Mouse (Mus musculus): Measurements from ENCODE around the gene B4galt4.

B4galt4 gene

GRCm38 (mm10) chr16:38729139-38729538 lies 12.9 kb upstream of the B4galt4 start:
- no peak for DNase-seq (ENCODE audit: low spot score)

- DNase-seq (ENCODE audit: low spot score): peak; percentile 79
These were observed 12.3 kb upstream of the B4galt4 start for GRCm38 (mm10) chr16:38729610-38730288.

DNA sequence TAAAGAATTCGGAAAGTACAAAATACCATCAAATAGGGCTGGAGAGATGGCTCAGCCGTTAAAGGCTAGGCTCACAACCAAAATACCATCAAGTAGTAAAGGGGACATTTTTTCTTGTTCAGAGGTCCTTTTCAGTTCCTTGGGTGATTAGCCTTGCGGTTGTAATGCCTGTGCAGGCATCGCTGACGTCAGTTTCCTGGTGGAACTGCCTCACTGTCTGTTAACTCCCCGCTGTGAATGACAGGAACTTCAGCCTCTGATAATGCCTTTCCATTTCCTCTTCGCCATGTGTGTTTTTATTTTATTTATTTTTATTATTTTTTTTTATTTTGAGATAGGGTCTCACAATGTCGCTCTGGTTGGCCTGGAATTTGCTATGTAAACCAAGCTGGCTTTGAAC lies 11.1 kb upstream of the B4galt4 start:
- DNase-seq (ENCODE audit: low spot score): no peak

DNA sequence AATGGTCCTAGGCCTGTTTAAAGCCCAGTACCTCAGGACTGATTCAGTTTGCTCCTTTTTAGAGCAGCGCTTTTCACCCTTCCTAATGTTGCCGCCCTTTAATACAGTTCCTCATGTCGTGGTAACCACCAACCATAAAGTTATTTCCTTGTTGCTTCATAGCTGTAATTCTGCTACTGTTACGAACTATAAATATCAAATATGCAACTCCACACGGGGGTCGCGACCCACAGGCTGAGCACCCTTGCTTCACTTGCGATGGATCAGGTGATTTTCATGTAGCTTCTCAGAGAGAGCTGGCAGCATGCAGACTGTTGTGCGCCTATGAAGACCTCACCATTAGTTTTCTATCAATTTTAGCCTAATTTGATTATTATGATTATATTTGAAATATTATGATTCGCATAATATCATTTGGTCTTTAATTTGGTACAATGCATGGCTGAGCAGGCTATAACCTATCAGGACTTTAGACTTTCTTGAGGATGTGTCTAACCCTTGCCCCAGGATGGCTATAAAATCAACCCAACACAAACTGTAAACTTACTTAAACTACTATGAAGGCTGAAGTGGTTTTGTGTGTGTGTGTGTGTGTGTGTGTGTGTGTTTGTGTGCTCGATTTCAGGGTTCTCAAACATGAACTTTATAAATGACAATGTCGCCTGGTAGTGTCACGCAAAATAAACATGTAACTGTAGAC lies 710 bp upstream of the B4galt4 start:
- no peak for DNase-seq (ENCODE audit: low spot score)

DNA sequence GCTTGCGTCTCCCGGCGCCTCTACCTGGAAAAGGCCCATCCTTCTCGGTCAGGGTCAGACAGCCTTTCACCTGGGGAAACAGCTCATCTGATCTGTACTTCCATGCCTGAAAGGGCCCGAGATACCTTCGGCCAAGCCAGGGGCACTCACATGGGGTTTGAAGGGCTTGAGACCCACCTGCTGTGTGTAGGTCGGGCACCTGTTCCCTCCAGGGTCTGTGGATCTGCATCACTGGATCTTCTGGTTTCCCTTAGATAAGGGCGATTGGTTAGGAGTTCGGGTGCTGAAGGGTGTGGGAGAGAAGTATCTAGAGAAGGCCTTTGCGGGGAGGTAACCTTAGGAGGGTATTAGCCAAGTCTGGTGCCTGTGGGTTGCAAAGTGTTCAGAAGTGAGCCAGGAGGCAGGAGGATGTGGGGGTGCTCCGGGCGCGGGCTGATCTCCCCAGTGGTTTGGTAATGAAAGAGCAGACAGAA lies 631 bp downstream of the B4galt4 start:
- peak; percentile 38 for DNase-seq (ENCODE audit: low spot score)

DNA sequence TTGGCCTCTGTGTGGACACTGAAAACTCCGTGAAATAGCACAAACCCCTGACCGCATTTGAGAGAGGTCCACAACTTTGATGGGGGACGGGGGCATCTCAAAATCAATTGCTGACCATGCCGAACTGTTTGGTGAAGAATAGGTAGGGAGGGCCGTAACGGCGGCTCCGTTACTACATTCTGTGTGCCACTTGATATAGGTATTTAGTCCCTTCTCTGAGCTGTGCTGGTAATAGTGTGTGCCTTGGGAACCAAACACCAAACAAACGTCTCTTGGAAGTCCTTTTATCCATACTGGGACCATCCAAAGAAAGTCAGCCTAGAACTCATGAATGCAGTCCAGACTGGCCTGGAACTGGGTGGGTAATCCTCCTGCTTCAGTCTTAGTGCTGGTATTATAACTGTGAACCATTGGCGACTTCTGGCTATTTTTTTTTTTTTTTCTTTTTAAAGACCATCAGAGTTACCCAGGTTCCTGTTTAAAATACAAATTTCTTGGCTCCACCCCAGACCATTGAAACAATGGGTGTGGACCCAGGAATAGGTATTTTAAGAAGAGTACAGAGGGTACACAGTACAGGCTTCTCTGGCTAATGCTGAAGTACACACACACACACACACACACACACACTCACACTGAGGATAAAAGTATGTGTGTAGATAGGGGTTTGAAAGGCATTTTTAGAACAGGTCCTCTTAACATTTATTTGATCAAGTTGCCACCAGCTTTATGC lies 2.0 kb downstream of the B4galt4 start:
- no peak for DNase-seq (ENCODE audit: low spot score)

DNA sequence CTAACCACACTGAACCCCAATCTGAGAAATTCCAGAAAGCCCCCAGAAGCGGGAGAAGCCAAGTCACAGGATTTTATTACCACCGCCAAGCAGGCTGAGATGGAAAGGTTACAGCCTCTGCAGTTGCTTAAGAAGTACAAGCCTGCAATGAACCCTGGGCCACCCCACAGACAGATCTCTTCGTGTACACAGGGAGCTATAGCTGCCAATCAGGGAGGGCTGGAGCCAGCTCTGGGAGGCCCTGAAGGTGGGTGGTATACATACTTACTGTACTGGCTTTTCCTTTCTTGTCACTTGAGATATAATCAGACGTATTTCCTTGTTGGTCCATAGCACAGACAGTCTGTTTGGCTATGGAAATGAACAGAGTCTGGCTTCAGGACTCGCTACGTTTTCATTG lies 8.7 kb downstream of the B4galt4 start:
- DNase-seq (ENCODE audit: low spot score): no peak

- DNase-seq (ENCODE audit: low spot score): no peak
These were observed 11.6 kb downstream of the B4galt4 start for GRCm38 (mm10) chr16:38753631-38754030.

- DNase-seq (ENCODE audit: low spot score): no peak
These were observed 13.6 kb downstream of the B4galt4 start for GRCm38 (mm10) chr16:38755452-38756176.

DNA sequence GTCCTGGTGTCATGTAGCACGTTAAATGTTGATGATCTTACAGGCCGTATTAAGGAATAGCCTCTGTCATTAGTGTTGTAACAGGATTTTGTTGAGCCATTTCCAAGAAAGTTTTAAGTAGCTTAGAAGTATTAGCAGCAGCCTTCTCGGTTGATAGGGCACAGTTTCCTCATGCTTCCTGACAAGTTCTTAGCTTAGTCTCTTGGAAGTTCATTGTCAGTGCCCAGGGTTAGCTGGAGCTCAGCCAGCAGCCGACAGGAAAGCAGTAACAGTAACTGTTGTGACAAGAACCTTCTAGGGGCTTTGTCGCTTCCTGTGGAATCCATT lies 14.1 kb downstream of the B4galt4 start:
- DNase-seq (ENCODE audit: low spot score): peak; percentile 33

GRCm38 (mm10) chr16:38756572-38756971 lies 14.5 kb downstream of the B4galt4 start:
- no peak for DNase-seq (ENCODE audit: low spot score)

DNA sequence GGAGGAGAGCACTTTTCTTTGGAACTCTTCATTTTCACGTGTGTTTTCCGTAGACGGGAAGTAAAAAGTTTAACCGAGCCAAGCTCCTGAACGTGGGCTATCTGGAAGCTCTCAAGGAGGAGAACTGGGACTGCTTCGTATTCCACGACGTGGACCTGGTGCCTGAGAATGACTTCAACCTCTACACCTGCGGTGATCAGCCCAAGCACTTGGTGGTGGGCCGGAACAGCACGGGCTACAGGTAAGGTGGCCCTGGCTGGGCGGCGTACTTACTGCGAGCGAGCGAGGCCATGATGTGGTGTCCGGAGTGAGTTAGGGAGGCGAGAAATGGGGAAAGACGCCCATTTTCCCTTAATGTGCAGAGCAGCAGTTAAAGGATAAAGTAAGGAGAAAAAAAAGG lies 15.6 kb downstream of the B4galt4 start:
- DNase-seq (ENCODE audit: low spot score): no peak

GRCm38 (mm10) chr16:38758104-38758861 lies 16.2 kb downstream of the B4galt4 start:
- DNase-seq (ENCODE audit: low spot score): no peak

- DNase-seq (ENCODE audit: low spot score): no peak
These were observed 18.2 kb downstream of the B4galt4 start for GRCm38 (mm10) chr16:38760239-38760638.

DNA sequence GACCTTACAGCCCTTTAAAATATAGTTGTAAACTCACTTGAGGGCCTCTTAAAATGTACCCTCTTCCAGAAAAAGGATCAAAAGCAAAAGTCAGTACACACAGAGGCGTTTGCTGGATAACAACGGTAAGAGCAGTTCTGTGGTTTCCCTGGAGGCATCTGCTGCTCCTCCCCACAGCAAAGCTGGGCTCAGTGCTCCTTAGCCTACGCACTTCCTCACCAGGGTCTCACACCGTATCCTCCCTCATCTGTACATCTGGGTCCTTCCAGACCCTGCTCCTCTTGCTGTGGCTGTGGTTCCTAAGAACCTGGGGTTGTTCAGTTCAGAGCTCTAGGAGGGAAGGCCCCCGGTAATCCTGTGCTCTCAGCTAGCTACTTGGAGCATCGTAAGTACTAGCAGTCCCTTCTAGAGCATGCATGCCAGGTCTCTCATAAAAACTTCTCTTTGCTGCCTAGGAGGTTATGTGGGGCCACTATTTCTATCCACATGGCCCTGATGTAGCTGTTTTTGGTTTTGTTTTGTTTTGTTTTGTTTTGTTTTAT lies 18.8 kb downstream of the B4galt4 start:
- DNase-seq (ENCODE audit: low spot score): no peak

DNA sequence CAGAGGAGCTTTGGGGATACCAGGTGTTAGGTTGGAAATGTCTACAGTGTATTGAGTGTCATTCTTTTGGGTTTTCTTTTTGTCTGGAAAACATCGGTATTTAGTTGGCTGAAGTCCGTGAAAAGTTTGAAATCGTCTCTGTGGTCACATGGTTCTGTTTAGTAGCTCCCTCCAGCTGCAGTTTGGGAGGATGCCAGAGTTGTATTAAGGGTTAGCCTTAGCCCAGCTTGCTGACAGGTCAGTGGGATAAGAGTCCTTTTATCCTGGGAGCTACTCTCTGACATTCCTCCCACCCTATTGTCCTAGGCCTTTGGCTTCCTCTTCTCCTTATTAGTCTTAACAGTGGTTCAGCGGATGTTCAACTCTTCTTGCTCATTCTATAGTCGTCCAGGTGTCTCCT lies 19.9 kb downstream of the B4galt4 start:
- no peak for DNase-seq (ENCODE audit: low spot score)

- DNase-seq (ENCODE audit: low spot score): no peak
These were observed 20.3 kb downstream of the B4galt4 start for GRCm38 (mm10) chr16:38762401-38762800.

DNA sequence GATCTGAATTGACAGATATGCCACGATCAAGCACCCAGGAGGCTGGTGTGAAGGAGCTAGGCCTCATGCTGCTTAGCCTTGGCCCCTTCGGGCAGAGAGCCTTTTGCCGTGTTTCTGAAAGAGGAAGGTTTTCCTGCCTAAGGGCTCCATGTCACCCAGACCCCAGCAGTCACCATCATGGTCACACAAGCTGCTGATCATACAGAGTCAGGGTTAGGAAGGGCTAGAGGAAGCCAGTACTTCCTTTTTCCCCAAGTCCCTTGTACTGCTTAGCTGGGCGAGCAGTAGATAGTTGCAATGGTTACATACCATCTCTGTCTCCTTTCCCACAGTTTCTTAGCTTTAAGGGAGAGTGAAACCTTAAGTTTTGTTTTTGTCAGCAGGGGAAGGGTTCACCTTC lies 21.4 kb downstream of the B4galt4 start:
- no peak for DNase-seq (ENCODE audit: low spot score)

DNA sequence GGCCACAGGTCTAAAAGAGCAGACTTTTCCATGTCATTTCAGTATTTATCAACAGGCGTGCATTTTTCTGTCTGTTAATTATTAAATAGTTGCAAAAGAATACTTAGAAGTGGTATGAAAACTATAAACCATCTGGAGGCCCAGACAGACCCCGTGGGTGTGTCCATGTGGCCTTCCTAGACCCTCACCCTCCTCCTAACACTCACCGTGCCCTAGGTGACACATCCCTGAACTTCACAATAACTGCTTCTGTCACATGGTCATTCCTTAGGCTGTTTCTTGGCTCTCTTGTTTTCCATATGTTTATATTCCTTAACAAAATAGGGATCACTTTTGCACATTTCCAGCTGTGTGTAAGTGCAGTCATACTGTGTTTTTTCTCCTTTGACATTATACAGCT lies 24.6 kb downstream of the B4galt4 start:
- DNase-seq (ENCODE audit: low spot score): no peak

GRCm38 (mm10) chr16:38767761-38768160 lies 25.7 kb downstream of the B4galt4 start:
- DNase-seq (ENCODE audit: low spot score): no peak

- no peak for DNase-seq (ENCODE audit: low spot score)
These were observed 26.3 kb downstream of the B4galt4 start for GRCm38 (mm10) chr16:38768386-38768785.
